Mouse (Mus musculus) ES-E14 (cell line): Measurements from ENCODE around the gene Pars2.

ENCODE experiments used
- HCFC1 ChIP-seq: IDR thresholded peaks from 2 replicates; pipeline ENCODE4 v1.6.1; 2012; ENCODE audit warnings: low read length, inconsistent platforms, borderline replicate concordance; ENCODE audit not compliant: insufficient read depth
- ZC3H11A ChIP-seq: IDR thresholded peaks from 2 replicates; pipeline ENCODE4 v1.6.1; 2012; ENCODE audit warnings: low read depth, mild to moderate bottlenecking, inconsistent platforms, low read length, borderline replicate concordance
- ZNF384 ChIP-seq: IDR thresholded peaks from 2 replicates; pipeline ENCODE4 v1.6.1; 2012; ENCODE audit warnings: low read depth, low read length, inconsistent platforms

- TF ChIP-seq HCFC1: no peak
- no peak for TF ChIP-seq ZNF384
- TF ChIP-seq ZC3H11A: no peak
Observed at GRCm38 (mm10) chr4:106621428-106621827, 29.4 kb upstream of the Pars2 start.
